Mouse (Mus musculus): ENCODE measurements around the gene Rps6kc1. TPM values are rescaled to one million over a fixed set of nuclear protein-coding genes. Genes with fewer than 3 reads are reported as not detected.

Gene Rps6kc1
- polyA plus RNA-seq, 1 experiment from 2014 or later, result 10.0 TPM

- no peaks in the 10 kb centered on the region for H3K27me3 ChIP-seq (replicated peaks; ENCODE audit: control insufficient read depth, insufficient read depth, low read length)
- no peak for DNase-seq (ENCODE audit: low spot score)
- H3K4me1 ChIP-seq (replicated peaks; ENCODE audit: control insufficient read depth, insufficient read depth, low read length), result no peaks in the 10 kb centered on the region
- H3K27ac ChIP-seq (ENCODE audit: low read depth, low read length), result no peak overlapping the region
- H3K9ac ChIP-seq (ENCODE audit: low read depth, low read length), result no peak overlapping the region
- ATAC-seq (replicated peaks; ENCODE audit: low FRiP score), result no peak
- no peak overlapping the region for H3K4me3 ChIP-seq (ENCODE audit: low read depth, low read length)
- H3K9me3 ChIP-seq (ENCODE audit: control insufficient read depth, low read length), result no peaks in the 10 kb centered on the region
- 68% methylated on average over 7 of the region's 7 CpGs for WGBS
- H3K36me3 ChIP-seq (ENCODE audit: control insufficient read depth, insufficient read depth, low read length), result no peaks in the 10 kb centered on the region
- no peak overlapping the region for H3K4me2 ChIP-seq
These were observed 7.4 kb upstream of the Rps6kc1 start for GRCm38 (mm10) chr1:190918938-190919337.

DNA sequence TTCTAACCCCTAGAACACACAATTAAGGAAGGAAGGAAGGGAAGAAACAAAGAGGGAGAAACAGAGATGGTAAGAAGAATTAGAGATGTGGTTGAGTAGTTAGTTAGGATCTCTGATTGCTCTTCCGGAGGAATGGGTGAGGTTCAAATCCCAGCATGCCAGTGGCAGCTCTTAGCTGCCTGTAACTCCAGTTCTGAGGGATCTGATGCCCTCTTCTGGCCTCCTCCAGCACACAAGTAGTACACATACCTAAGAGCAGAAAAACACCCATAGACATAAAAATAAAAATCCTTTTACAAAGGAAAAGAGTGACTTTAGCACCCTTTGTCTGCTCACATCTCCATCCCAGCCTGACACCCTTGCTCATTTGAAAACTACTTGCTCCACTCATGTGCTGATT lies 1.1 kb upstream of the Rps6kc1 start:
- Histone ChIP-seq H3K9me3 (ENCODE audit: control insufficient read depth, low read length) (no peaks in the 10 kb centered on the region), H3K4me2 (no peak overlapping the region; the same call in 1 of the 2 replicates), H3K4me3 (ENCODE audit: low read depth, low read length) (no peak overlapping the region), H3K36me3 (ENCODE audit: control insufficient read depth, insufficient read depth, low read length) (no peaks in the 10 kb centered on the region), H3K9ac (ENCODE audit: low read depth, low read length) (no peak overlapping the region), H3K4me1 (replicated peaks; ENCODE audit: control insufficient read depth, insufficient read depth, low read length) (peaks cover 3% of the 10 kb centered on the region; the same call in 1 of the 2 replicates), H3K27ac (ENCODE audit: low read depth, low read length) (no peak overlapping the region), H3K27me3 (replicated peaks; ENCODE audit: control insufficient read depth, insufficient read depth, low read length) (no peaks in the 10 kb centered on the region)
- ATAC-seq (replicated peaks; ENCODE audit: low FRiP score) (no peak), DNase-seq (ENCODE audit: low spot score) (no peak)
- WGBS, result 48% methylated on average over 1 of the region's 1 CpGs

DNA sequence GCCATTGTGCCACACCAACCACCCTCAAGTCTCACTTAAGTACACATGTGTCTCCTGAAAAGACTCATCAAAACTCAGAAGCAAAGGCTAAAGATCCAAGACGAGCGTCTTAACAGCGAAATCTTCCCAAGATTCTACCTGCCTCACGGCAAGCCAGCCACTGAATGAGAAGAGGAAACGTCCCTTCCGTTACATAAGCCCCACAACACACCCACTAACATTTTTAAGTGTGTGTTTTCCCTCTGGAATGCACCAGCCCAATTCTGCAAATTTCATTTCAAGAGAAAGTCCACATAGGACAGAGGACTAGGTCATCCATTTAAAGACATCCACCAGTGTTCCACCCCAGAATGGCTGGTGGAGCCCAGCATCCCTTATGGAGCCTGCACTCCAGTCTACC lies 734 bp downstream of the Rps6kc1 start:
- Histone ChIP-seq H3K27me3 (replicated peaks; ENCODE audit: control insufficient read depth, insufficient read depth, low read length) (no peaks in the 10 kb centered on the region), H3K4me1 (replicated peaks; ENCODE audit: control insufficient read depth, insufficient read depth, low read length) (peaks cover 3% of the 10 kb centered on the region; the same call in 1 of the 2 replicates), H3K4me3 (ENCODE audit: low read depth, low read length) (peak overlapping the region; percentile 73), H3K36me3 (ENCODE audit: control insufficient read depth, insufficient read depth, low read length) (no peaks in the 10 kb centered on the region), H3K27ac (ENCODE audit: low read depth, low read length) (no peak overlapping the region), H3K9ac (ENCODE audit: low read depth, low read length) (peak overlapping the region; percentile 66; the same call in 1 of the 2 replicates), H3K9me3 (ENCODE audit: control insufficient read depth, low read length) (no peaks in the 10 kb centered on the region), H3K4me2 (peak overlapping the region; percentile 74)
- WGBS, result 75% methylated on average over 6 of the region's 6 CpGs
- no peak for ATAC-seq (replicated peaks; ENCODE audit: low FRiP score)
- DNase-seq (ENCODE audit: low spot score), result no peak

- H3K9ac ChIP-seq (ENCODE audit: low read depth, low read length), result no peak overlapping the region
- H3K27me3 ChIP-seq (replicated peaks; ENCODE audit: control insufficient read depth, insufficient read depth, low read length), result no peaks in the 10 kb centered on the region
- DNase-seq (ENCODE audit: low spot score), result no peak
- H3K4me3 ChIP-seq (ENCODE audit: low read depth, low read length), result no peak overlapping the region
- 89% methylated on average over 16 of the region's 16 CpGs for WGBS
- no peak for ATAC-seq (replicated peaks; ENCODE audit: low FRiP score)
- H3K4me2 ChIP-seq, result no peak overlapping the region
- H3K9me3 ChIP-seq (ENCODE audit: control insufficient read depth, low read length), result no peaks in the 10 kb centered on the region
- H3K36me3 ChIP-seq (ENCODE audit: control insufficient read depth, insufficient read depth, low read length), result peaks cover 8% of the 10 kb centered on the region
- H3K4me1 ChIP-seq (replicated peaks; ENCODE audit: control insufficient read depth, insufficient read depth, low read length), result no peaks in the 10 kb centered on the region
- H3K27ac ChIP-seq (ENCODE audit: low read depth, low read length), result no peak overlapping the region
These were observed 6.9 kb downstream of the Rps6kc1 start for GRCm38 (mm10) chr1:190904714-190905113.

DNA sequence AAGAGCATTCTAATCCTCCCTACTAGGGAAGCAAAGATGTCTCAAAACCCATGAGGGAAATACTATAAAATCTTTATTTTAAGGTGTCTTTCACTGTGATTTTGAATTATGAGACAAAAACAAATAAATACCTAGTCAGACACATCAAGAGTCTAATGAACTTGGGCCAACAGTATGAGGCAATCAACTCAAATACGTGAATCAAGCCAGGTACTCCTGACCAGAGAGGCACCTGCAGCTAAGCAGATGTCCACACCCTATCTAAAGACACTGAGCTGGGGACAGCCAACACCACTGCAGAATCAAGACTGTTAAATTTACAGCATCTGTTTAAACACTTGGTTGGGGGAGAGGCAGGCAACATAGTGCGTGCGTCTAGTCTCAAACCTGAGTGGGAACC lies 7.4 kb downstream of the Rps6kc1 start:
- Histone ChIP-seq H3K4me2 (no peak overlapping the region), H3K4me3 (ENCODE audit: low read depth, low read length) (no peak overlapping the region), H3K4me1 (replicated peaks; ENCODE audit: control insufficient read depth, insufficient read depth, low read length) (no peaks in the 10 kb centered on the region), H3K27ac (ENCODE audit: low read depth, low read length) (no peak overlapping the region), H3K36me3 (ENCODE audit: control insufficient read depth, insufficient read depth, low read length) (peaks cover 8% of the 10 kb centered on the region), H3K27me3 (replicated peaks; ENCODE audit: control insufficient read depth, insufficient read depth, low read length) (no peaks in the 10 kb centered on the region), H3K9me3 (ENCODE audit: control insufficient read depth, low read length) (no peaks in the 10 kb centered on the region), H3K9ac (ENCODE audit: low read depth, low read length) (no peak overlapping the region)
- DNase-seq (ENCODE audit: low spot score) (no peak), ATAC-seq (replicated peaks; ENCODE audit: low FRiP score) (no peak)
- 93% methylated on average over 3 of the region's 3 CpGs for WGBS

DNA sequence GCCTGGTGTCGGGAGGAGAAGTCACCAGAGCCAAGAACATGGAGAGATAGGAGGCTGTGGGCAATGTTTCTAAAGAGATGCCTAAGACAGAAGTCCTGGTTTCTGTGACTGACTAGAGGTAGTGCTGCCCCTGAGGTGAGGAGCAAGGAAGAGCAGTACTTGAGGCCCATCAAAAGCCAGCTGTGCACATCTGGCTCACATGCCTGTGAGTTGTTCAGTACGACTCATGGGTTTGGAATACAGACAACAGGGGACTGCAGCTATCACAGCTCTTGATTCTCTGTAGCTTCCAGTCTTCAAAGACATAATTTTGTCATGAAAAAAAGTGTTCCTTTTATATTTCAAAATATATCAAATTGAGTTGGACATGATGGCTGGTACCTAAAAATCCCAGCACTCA lies 10.5 kb downstream of the Rps6kc1 start:
- Histone ChIP-seq H3K4me3 (ENCODE audit: low read depth, low read length) (no peak overlapping the region), H3K4me1 (replicated peaks; ENCODE audit: control insufficient read depth, insufficient read depth, low read length) (no peaks in the 10 kb centered on the region)

DNA sequence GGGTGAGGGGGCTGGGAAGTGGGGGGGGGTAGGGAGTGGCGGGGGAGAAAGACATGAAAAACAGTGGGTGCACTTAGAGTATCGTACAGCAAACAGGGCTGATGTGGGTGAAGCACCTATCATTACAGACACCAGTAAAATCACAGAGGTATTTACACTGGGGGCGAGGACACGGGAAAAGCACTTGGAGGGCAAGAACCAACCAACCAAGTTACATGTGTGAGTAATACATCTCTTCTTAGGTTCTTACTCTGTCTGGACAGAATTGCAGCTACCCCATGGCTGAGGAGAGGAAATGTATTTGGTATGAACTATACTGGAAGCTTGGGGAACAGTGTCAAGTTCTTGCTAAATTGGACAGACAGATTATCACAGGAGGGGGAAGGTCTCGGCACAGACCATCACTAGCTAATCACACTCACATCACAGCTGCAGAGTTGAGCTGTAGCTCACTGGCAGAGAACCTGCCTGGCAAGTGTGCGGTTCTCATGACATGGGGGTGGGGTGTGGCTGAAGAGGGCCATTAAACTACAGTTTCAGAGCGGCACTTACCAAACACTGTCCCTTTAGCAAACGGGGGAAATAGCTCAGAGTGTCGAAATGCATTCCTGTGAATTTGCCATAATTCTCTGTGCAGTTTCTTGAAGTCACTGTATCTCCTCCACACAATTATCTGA lies 12.5 kb downstream of the Rps6kc1 start:
- Histone ChIP-seq H3K4me1 (replicated peaks; ENCODE audit: control insufficient read depth, insufficient read depth, low read length) (no peaks in the 10 kb centered on the region), H3K4me2 (no peak overlapping the region), H3K9ac (ENCODE audit: low read depth, low read length) (no peak overlapping the region), H3K27ac (ENCODE audit: low read depth, low read length) (no peak overlapping the region), H3K9me3 (ENCODE audit: control insufficient read depth, low read length) (no peaks in the 10 kb centered on the region), H3K4me3 (ENCODE audit: low read depth, low read length) (no peak overlapping the region), H3K36me3 (ENCODE audit: control insufficient read depth, insufficient read depth, low read length) (peaks cover 2% of the 10 kb centered on the region; the same call in 1 of the 2 replicates), H3K27me3 (replicated peaks; ENCODE audit: control insufficient read depth, insufficient read depth, low read length) (no peaks in the 10 kb centered on the region)
- DNase-seq (ENCODE audit: low spot score) (no peak), ATAC-seq (replicated peaks; ENCODE audit: low FRiP score) (no peak)
- 81% methylated on average over 9 of the region's 9 CpGs for WGBS

More for the DNA sequence above, 10.5 kb downstream of the Rps6kc1 start:
- H3K27ac ChIP-seq (ENCODE audit: low read depth, low read length), result no peak overlapping the region
- no peak overlapping the region for H3K4me2 ChIP-seq
- DNase-seq (ENCODE audit: low spot score), result no peak
- 72% methylated on average over 2 of the region's 2 CpGs for WGBS
- no peak for ATAC-seq (replicated peaks; ENCODE audit: low FRiP score)
- no peak overlapping the region for H3K9ac ChIP-seq (ENCODE audit: low read depth, low read length)
- no peaks in the 10 kb centered on the region for H3K27me3 ChIP-seq (replicated peaks; ENCODE audit: control insufficient read depth, insufficient read depth, low read length)
- H3K36me3 ChIP-seq (ENCODE audit: control insufficient read depth, insufficient read depth, low read length), result peaks cover 8% of the 10 kb centered on the region
- H3K9me3 ChIP-seq (ENCODE audit: control insufficient read depth, low read length), result no peaks in the 10 kb centered on the region

GRCm38 (mm10) chr1:190898186-190898585 lies 13.4 kb downstream of the Rps6kc1 start:
- Histone ChIP-seq H3K9ac (ENCODE audit: low read depth, low read length) (no peak overlapping the region), H3K9me3 (ENCODE audit: control insufficient read depth, low read length) (no peaks in the 10 kb centered on the region), H3K4me2 (no peak overlapping the region), H3K27ac (ENCODE audit: low read depth, low read length) (no peak overlapping the region), H3K4me1 (replicated peaks; ENCODE audit: control insufficient read depth, insufficient read depth, low read length) (peaks cover 4% of the 10 kb centered on the region; the same call in 1 of the 2 replicates), H3K36me3 (ENCODE audit: control insufficient read depth, insufficient read depth, low read length) (peaks cover 2% of the 10 kb centered on the region; the same call in 1 of the 2 replicates), H3K4me3 (ENCODE audit: low read depth, low read length) (no peak overlapping the region), H3K27me3 (replicated peaks; ENCODE audit: control insufficient read depth, insufficient read depth, low read length) (no peaks in the 10 kb centered on the region)
- 93% methylated on average over 3 of the region's 3 CpGs for WGBS
- DNase-seq (ENCODE audit: low spot score), result no peak
- no peak for ATAC-seq (replicated peaks; ENCODE audit: low FRiP score)

DNA sequence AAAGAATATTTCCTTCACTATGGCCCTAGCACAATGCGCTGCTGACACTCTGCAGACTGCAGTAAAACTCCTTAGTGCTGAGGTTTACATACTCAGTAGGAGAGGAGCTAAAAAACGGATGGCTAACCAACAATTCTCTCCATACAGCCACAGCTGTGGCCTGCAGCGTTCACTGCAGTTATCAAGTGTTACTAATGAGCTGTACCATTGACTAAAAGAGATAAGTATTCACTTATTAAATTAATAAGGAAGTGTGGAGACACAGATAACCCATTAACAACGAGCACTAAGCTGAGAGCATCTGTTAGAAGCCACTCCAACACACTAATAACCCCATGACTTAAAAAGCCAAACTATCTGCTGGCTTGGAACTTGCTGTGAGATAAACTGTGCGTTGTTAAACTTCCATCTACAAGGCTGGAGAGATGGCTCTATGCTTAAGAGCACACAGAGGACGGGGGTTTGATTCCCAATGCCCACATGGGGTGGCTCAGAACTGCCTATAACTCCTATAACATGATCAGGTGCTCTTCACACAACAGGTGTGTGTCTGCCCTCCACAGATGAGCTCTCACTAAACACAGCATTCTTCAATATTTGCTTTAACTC lies 17.9 kb downstream of the Rps6kc1 start:
- H3K27ac ChIP-seq (ENCODE audit: low read depth, low read length), result peak overlapping the region; percentile 15
- ATAC-seq (replicated peaks; ENCODE audit: low FRiP score) (peak; percentile 62), DNase-seq (ENCODE audit: low spot score) (no peak)
- H3K36me3 ChIP-seq (ENCODE audit: control insufficient read depth, insufficient read depth, low read length), result no peaks in the 10 kb centered on the region; the same call in 1 of the 2 replicates
- no peak overlapping the region for H3K4me2 ChIP-seq
- H3K9ac ChIP-seq (ENCODE audit: low read depth, low read length), result no peak overlapping the region
- H3K9me3 ChIP-seq (ENCODE audit: control insufficient read depth, low read length), result no peaks in the 10 kb centered on the region
- peaks cover 4% of the 10 kb centered on the region; the same call in 1 of the 2 replicates for H3K4me1 ChIP-seq (replicated peaks; ENCODE audit: control insufficient read depth, insufficient read depth, low read length)
- no peaks in the 10 kb centered on the region for H3K27me3 ChIP-seq (replicated peaks; ENCODE audit: control insufficient read depth, insufficient read depth, low read length)
- H3K4me3 ChIP-seq (ENCODE audit: low read depth, low read length), result no peak overlapping the region
- WGBS, result 58% methylated on average over 6 of the region's 6 CpGs

Data from liver, embryonic 11.5 days (tissue).